Mouse (Mus musculus): ENCODE data around the gene Ranbp1. TPM values are rescaled to one million over a fixed set of nuclear protein-coding genes. Genes with fewer than 3 reads are reported as not detected.

Gene Ranbp1
- polyA plus RNA-seq, 1 experiment from 2014 or later, result 508 TPM

DNA sequence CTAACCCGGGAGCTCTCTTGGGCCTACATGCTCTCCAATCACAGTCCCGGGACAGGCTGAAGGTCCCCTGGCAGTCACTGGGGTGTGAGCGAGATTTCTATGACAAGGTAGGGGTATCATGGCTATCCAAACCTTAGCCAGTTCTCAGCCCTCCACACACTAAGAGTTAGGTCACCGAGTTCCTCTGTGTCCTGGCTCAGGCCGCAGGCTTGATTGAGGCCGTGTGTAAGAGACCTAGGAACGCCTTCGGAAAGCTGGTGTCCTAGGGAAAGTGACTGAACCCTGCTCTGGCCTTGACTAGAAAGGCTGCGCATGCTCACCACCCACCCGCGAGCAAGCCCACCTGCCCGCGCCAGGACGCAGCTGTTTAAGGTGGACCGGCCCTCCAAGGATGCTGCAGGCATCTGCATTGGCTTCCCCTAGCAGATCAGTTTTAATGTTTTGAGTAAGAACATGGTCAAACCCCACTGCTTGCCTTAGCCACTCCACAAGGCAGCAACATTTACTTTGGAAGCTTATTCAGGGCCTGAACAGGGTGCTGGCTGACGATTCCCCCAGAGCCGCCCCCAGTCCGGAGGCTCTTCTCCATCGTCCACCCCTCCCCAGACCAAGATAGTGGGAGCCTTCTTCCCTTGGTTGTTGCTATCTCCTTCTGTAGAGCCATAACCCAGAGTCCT is 13.0 kb downstream of the Ranbp1 start:
- H3K4me3 ChIP-seq (ENCODE audit: low read length), result peak overlapping the region; percentile 85
- peak overlapping the region; percentile 91 for H3K9ac ChIP-seq (replicated peaks; ENCODE audit: low read length)
- peak overlapping the region; percentile 90 for H3K27ac ChIP-seq (ENCODE audit: low read length)
- peaks cover 24% of the 10 kb centered on the region for H3K4me1 ChIP-seq (ENCODE audit: insufficient read depth, low read length)
- H3K4me2 ChIP-seq (replicated peaks; ENCODE audit: low read depth, low read length), result peak overlapping the region; percentile 82
- ATAC-seq (ENCODE audit: low FRiP score, low TSS enrichment), result peak; percentile 81
- 2% methylated on average over 19 of the region's 19 CpGs for WGBS
- no peaks in the 10 kb centered on the region for H3K27me3 ChIP-seq (ENCODE audit: insufficient read depth, low read length)
- no peaks in the 10 kb centered on the region for H3K9me3 ChIP-seq (ENCODE audit: low read length)
- peaks cover 22% of the 10 kb centered on the region for H3K36me3 ChIP-seq (ENCODE audit: insufficient read depth, low read length)

DNA sequence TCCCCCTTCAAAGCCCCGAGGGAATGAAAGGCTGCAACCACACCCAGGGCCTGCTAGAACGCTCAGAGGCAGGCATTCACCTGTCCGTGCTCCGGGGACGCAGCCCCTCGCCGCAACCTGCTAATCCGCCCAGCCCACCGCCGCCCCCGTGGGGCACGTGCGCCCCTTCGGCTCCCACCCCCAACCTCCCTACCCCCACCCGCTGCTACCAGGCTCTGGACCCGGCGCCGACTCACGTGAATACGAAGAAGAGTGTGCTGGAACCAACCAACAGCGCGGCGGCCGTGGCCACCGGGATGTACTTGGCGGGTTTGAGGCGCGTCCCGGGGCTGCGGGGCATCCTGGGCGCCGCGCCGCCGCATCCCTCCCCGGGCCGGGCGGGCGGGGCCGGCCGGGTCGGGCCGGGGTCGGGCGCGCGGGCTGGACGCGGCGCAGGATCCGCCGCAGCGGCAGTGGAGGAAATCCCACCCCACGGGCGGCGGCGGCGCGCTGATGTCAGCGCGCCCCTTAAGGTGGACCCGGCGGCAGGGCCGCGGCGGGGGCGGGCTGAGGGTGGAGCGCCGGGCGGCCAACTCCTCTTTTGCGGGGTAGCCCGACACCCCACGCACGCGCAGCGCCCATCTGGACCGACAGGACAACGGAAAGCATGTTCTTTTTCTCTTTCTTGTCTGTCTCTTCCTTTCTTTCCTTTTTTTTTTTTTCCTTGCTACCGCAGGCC is 13.7 kb downstream of the Ranbp1 start, which contains the start of gene Zdhhc8:
TSS of gene Zdhhc8 (minus strand) at position 466 of the 718 bp plus-strand sequence.
- H3K9ac ChIP-seq (replicated peaks; ENCODE audit: low read length), result peak within 1 kb of the TSS; percentile 91
- no peaks in the 10 kb centered on the region for H3K9me3 ChIP-seq (ENCODE audit: low read length)
- H3K4me3 ChIP-seq (ENCODE audit: low read length), result peak within 1 kb of the TSS; percentile 85
- H3K4me2 ChIP-seq (replicated peaks; ENCODE audit: low read depth, low read length), result peak within 1 kb of the TSS; percentile 82
- ATAC-seq (ENCODE audit: low FRiP score, low TSS enrichment), result peak; percentile 79
- H3K27ac ChIP-seq (ENCODE audit: low read length), result peak within 1 kb of the TSS; percentile 90
- under 1% methylated on average over 51 of the region's 79 CpGs for WGBS
- H3K36me3 ChIP-seq (ENCODE audit: insufficient read depth, low read length), result peaks cover 16% of the 10 kb centered on the region
- peaks cover 27% of the 10 kb centered on the region for H3K4me1 ChIP-seq (ENCODE audit: insufficient read depth, low read length)
- H3K27me3 ChIP-seq (ENCODE audit: insufficient read depth, low read length), result no peaks in the 10 kb centered on the region

DNA sequence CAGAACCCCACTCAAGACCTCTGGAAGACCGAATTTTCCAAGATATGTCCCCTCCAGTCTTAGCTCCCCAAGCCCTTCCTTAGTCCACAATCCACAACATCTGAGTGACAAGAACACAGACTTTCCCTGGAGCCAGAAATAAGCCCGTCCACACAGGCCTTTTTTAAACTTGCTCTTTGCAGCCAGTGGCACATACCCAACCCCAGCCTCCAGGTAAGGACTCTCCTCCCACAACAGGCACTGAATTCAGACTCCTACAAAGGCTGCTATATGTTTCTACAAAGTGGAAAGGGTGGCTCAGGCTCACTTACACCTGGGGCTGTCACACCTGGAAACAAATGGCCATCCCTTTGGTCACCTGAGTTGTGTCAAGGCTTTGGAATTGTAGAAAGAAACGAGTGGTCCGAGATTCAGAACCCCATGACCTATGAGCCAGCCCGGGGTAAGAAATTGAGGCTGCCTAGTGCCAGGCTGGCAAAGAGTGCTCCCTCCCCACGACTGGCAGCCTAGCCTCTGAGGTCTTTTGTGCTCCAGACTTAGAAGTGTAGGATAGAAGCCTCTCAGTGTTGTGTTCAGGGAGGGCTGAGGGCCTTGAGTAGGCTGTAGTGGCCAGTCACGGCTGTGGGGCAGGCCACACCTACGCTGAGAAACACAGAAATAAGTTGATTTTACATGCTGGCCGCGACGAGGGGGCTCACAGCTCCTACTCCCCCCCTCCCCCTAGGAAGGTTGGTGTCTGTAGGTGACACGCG is 14.4 kb downstream of the Ranbp1 start:
- Histone ChIP-seq H3K9ac (replicated peaks; ENCODE audit: low read length) (peak overlapping the region; percentile 91), H3K4me3 (ENCODE audit: low read length) (peak overlapping the region; percentile 85), H3K27me3 (ENCODE audit: insufficient read depth, low read length) (no peaks in the 10 kb centered on the region), H3K4me2 (replicated peaks; ENCODE audit: low read depth, low read length) (peak overlapping the region; percentile 82), H3K9me3 (ENCODE audit: low read length) (no peaks in the 10 kb centered on the region), H3K27ac (ENCODE audit: low read length) (peak overlapping the region; percentile 90; the same call in 1 of the 2 replicates), H3K36me3 (ENCODE audit: insufficient read depth, low read length) (peaks cover 11% of the 10 kb centered on the region), H3K4me1 (ENCODE audit: insufficient read depth, low read length) (peaks cover 32% of the 10 kb centered on the region)
- ATAC-seq (ENCODE audit: low FRiP score, low TSS enrichment), result peak; percentile 30
- 16% methylated on average over 13 of the region's 13 CpGs for WGBS

GRCm38 (mm10) chr16:18233451-18233850 is 15.1 kb downstream of the Ranbp1 start:
- H3K4me1 ChIP-seq (ENCODE audit: insufficient read depth, low read length), result peaks cover 32% of the 10 kb centered on the region
- no peak overlapping the region for H3K4me2 ChIP-seq (replicated peaks; ENCODE audit: low read depth, low read length)
- H3K9ac ChIP-seq (replicated peaks; ENCODE audit: low read length), result peak overlapping the region; percentile 91; the same call in 1 of the 2 replicates
- H3K4me3 ChIP-seq (ENCODE audit: low read length), result peak overlapping the region; percentile 85; the same call in 1 of the 2 replicates
- no peaks in the 10 kb centered on the region for H3K9me3 ChIP-seq (ENCODE audit: low read length)
- no peak for ATAC-seq (ENCODE audit: low FRiP score, low TSS enrichment)
- H3K36me3 ChIP-seq (ENCODE audit: insufficient read depth, low read length), result peaks cover 5% of the 10 kb centered on the region; the same call in 1 of the 2 replicates
- no peaks in the 10 kb centered on the region for H3K27me3 ChIP-seq (ENCODE audit: insufficient read depth, low read length)
- WGBS, result 19% methylated on average over 1 of the region's 1 CpGs
- H3K27ac ChIP-seq (ENCODE audit: low read length), result no peak overlapping the region

DNA sequence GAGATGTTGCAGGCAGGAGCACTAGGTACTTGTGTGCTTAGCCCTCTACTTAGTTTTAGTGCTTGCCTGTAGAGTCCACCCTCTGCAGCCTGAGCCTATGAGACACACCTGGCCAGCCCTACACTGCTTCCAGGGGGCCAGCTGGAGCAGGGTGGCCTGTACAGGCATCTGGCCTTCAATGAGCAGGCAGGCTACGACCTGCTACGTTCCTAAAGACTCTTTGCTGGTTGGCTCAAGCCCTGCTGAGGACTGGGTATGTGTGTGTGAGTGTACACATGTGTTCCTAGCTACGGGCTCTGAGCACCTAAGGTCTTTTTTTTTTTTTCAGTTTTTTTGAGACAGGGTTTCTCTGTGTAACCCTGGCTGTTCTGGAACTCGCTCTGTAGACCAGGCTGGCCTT is 17.1 kb downstream of the Ranbp1 start:
- H3K4me3 ChIP-seq (ENCODE audit: low read length), result no peak overlapping the region
- ATAC-seq (ENCODE audit: low FRiP score, low TSS enrichment), result no peak
- WGBS, result 91% methylated on average over 4 of the region's 4 CpGs

DNA sequence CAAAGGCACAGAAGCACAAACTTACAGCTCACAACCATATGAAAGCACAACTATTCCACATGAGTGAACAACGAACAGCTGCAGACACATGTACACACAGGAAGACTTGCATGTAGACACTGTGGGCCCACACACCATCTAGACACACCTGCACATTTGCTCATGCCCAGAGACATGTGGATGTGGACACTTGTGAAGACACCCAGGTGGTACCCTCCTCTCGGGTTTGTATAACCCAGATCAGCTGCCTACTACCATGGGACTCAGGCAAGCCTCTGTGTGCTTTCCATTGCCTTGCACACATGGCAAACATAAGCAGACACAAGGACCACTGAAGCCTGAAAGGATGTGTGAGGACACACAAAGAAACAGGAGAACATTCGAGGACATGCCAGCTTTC is 17.5 kb downstream of the Ranbp1 start:
- no peaks in the 10 kb centered on the region for H3K9me3 ChIP-seq (ENCODE audit: low read length)
- ATAC-seq (ENCODE audit: low FRiP score, low TSS enrichment), result no peak
- no peak overlapping the region for H3K27ac ChIP-seq (ENCODE audit: low read length)
- H3K9ac ChIP-seq (replicated peaks; ENCODE audit: low read length), result no peak overlapping the region
- H3K4me2 ChIP-seq (replicated peaks; ENCODE audit: low read depth, low read length), result no peak overlapping the region
- peaks cover 14% of the 10 kb centered on the region for H3K36me3 ChIP-seq (ENCODE audit: insufficient read depth, low read length)
- no peak overlapping the region for H3K4me3 ChIP-seq (ENCODE audit: low read length)
- no peaks in the 10 kb centered on the region for H3K27me3 ChIP-seq (ENCODE audit: insufficient read depth, low read length)
- H3K4me1 ChIP-seq (ENCODE audit: insufficient read depth, low read length), result peaks cover 26% of the 10 kb centered on the region
- 84% methylated on average over 3 of the region's 3 CpGs for WGBS

More for the DNA sequence above, 17.1 kb downstream of the Ranbp1 start:
- Histone ChIP-seq H3K9ac (replicated peaks; ENCODE audit: low read length) (no peak overlapping the region), H3K9me3 (ENCODE audit: low read length) (no peaks in the 10 kb centered on the region), H3K36me3 (ENCODE audit: insufficient read depth, low read length) (peaks cover 11% of the 10 kb centered on the region; the same call in 1 of the 2 replicates), H3K27ac (ENCODE audit: low read length) (no peak overlapping the region), H3K4me1 (ENCODE audit: insufficient read depth, low read length) (peaks cover 30% of the 10 kb centered on the region), H3K4me2 (replicated peaks; ENCODE audit: low read depth, low read length) (no peak overlapping the region), H3K27me3 (ENCODE audit: insufficient read depth, low read length) (no peaks in the 10 kb centered on the region)

- no peaks in the 10 kb centered on the region for H3K27me3 ChIP-seq (ENCODE audit: insufficient read depth, low read length)
- no peak overlapping the region for H3K4me2 ChIP-seq (replicated peaks; ENCODE audit: low read depth, low read length)
- H3K9ac ChIP-seq (replicated peaks; ENCODE audit: low read length), result no peak overlapping the region
- H3K9me3 ChIP-seq (ENCODE audit: low read length), result no peaks in the 10 kb centered on the region
- H3K4me3 ChIP-seq (ENCODE audit: low read length), result no peak overlapping the region
- peaks cover 22% of the 10 kb centered on the region for H3K4me1 ChIP-seq (ENCODE audit: insufficient read depth, low read length)
- 92% methylated on average over 6 of the region's 6 CpGs for WGBS
- H3K27ac ChIP-seq (ENCODE audit: low read length), result no peak overlapping the region
- peaks cover 18% of the 10 kb centered on the region for H3K36me3 ChIP-seq (ENCODE audit: insufficient read depth, low read length)
- no peak for ATAC-seq (ENCODE audit: low FRiP score, low TSS enrichment)
Measured at GRCm38 (mm10) chr16:18230617-18231016, 17.9 kb downstream of the Ranbp1 start.

GRCm38 (mm10) chr16:18229622-18230021 is 18.9 kb downstream of the Ranbp1 start:
- 61% methylated on average over 11 of the region's 11 CpGs for WGBS
- Histone ChIP-seq H3K27ac (ENCODE audit: low read length) (no peak overlapping the region), H3K4me2 (replicated peaks; ENCODE audit: low read depth, low read length) (no peak overlapping the region), H3K27me3 (ENCODE audit: insufficient read depth, low read length) (no peaks in the 10 kb centered on the region), H3K9ac (replicated peaks; ENCODE audit: low read length) (no peak overlapping the region), H3K36me3 (ENCODE audit: insufficient read depth, low read length) (peaks cover 25% of the 10 kb centered on the region), H3K4me3 (ENCODE audit: low read length) (no peak overlapping the region), H3K9me3 (ENCODE audit: low read length) (no peaks in the 10 kb centered on the region), H3K4me1 (ENCODE audit: insufficient read depth, low read length) (peaks cover 20% of the 10 kb centered on the region)
- ATAC-seq (ENCODE audit: low FRiP score, low TSS enrichment), result no peak

DNA sequence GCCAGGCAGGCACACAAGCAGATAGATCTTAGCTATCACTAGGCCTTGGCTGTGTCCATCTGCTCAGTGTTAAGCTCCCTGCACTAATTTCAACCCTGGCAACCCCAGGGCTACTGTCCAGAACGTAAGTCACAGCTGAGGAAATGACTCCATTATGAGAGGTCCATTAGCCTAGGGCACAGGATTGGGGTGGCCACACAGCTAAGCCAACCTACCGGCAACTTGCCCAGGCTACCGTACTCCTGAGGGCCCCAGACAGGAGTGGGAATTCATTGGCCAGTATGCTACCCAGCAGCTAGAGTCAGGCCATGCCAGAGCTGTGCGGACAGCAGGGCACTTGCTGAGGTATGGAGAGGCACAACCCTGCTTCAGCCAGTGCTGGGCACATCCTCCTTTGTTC is 19.7 kb downstream of the Ranbp1 start:
- H3K4me2 ChIP-seq (replicated peaks; ENCODE audit: low read depth, low read length), result no peak overlapping the region
- no peaks in the 10 kb centered on the region for H3K9me3 ChIP-seq (ENCODE audit: low read length)
- no peak overlapping the region for H3K27ac ChIP-seq (ENCODE audit: low read length)
- no peaks in the 10 kb centered on the region for H3K27me3 ChIP-seq (ENCODE audit: insufficient read depth, low read length)
- peaks cover 14% of the 10 kb centered on the region for H3K4me1 ChIP-seq (ENCODE audit: insufficient read depth, low read length)
- no peak for ATAC-seq (ENCODE audit: low FRiP score, low TSS enrichment)
- peaks cover 33% of the 10 kb centered on the region for H3K36me3 ChIP-seq (ENCODE audit: insufficient read depth, low read length)
- no peak overlapping the region for H3K4me3 ChIP-seq (ENCODE audit: low read length)
- 85% methylated on average over 4 of the region's 4 CpGs for WGBS
- no peak overlapping the region for H3K9ac ChIP-seq (replicated peaks; ENCODE audit: low read length)
